Mouse (Mus musculus): ENCODE measurements around the gene Ap4b1. TPM values are rescaled to one million over a fixed set of nuclear protein-coding genes. Genes with fewer than 3 reads are reported as not detected.
"Not testable (repeated sequence)": the region's sequence is repeated elsewhere in the genome, so short reads cannot be mapped to it uniquely, and the experiment has no call there.

Ap4b1 gene
- total RNA-seq, 1 experiment from 2014 or later = 48.4 TPM

- no peak for ATAC-seq (ENCODE audit: extremely low read depth, insufficient number of reproducible peaks, low FRiP score, poor library complexity, severe bottlenecking)
Measured at GRCm38 (mm10) chr3:103792566-103792965, 16.8 kb upstream of the Ap4b1 start.

DNA sequence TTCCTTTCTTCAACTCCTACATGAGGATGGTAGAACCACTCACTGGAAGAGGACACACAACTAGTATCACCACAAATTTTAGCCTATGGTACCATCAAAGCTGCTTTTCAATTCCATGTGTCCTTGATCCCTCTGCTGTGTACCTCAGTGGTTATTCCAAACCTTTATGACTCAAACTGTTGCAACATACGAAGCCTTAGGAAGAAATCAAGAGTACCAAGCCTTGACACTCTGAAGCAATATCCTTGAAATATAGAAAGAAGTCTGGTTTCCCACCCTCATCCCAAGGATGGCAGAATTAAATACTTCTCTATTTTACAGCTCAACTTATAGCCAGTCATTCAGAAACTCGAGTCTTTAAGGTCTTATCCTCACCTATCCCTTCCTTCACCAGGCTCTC lies 12.9 kb upstream of the Ap4b1 start:
- no peak for ATAC-seq (ENCODE audit: extremely low read depth, insufficient number of reproducible peaks, low FRiP score, poor library complexity, severe bottlenecking)

DNA sequence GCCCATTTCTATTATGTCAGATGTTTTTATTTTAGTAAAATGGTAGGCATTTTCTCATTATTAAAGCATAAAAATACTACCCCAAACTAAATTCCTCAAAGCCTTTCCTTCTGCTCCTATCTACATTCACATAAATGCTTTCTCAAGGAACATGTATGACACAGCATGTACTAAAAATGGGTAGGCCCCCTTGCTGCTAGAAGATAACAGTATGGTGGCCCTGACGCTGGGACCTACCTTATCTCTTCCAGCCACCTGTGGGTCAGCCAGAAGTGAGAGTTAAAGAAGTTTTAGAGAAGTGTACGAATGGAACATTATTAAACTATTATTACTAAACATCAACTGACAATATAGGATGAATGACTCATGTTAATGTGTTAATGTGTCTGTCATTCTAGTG lies 9.8 kb upstream of the Ap4b1 start:
- ATAC-seq (ENCODE audit: extremely low read depth, insufficient number of reproducible peaks, low FRiP score, poor library complexity, severe bottlenecking) = no peak

DNA sequence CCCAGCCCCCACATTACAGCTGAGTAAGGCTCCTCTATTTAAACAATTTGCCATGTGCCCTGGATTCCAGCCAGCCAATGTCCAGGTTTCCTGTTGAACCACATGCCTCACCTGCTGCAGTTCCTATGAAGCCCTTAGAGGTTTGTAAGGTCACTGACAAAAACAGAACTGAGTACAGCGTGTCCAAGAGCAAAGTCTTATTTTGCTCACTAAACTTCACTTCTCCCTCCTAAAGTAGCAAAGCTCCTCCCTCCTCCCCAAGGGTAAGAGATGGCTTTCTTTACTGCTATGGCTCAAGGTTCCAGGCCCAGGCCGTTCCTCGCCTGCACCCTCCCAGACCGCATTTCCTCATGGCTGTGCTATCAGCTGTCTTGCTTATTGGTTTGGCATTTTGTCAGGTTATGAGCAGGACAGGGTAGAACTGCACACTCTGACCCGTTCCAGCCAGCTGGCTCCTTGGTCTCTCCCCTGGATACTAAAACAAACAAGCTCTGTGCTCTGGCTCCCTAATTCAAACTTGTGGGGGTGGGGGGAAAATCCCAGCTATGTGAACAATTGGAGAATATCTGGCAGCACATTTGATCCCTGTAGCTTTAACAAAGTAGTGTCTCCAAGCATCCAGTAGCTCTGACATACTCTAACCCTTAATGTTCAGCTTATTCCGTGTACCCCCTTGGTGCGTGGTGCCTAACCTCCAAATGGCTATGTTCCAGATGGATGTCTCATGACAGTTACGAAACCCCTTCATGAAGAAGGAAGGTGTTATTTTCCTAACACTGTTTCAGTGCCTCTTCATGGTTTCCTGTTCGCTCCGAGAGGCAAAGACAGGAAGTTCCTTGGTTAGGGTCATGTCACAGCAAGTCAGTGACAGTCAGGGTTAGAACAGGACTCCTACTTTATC lies 7.4 kb upstream of the Ap4b1 start:
- ATAC-seq (ENCODE audit: extremely low read depth, insufficient number of reproducible peaks, low FRiP score, poor library complexity, severe bottlenecking) = peak; percentile 67

GRCm38 (mm10) chr3:103802861-103803260 lies 6.5 kb upstream of the Ap4b1 start:
- no peak for ATAC-seq (ENCODE audit: extremely low read depth, insufficient number of reproducible peaks, low FRiP score, poor library complexity, severe bottlenecking)

DNA sequence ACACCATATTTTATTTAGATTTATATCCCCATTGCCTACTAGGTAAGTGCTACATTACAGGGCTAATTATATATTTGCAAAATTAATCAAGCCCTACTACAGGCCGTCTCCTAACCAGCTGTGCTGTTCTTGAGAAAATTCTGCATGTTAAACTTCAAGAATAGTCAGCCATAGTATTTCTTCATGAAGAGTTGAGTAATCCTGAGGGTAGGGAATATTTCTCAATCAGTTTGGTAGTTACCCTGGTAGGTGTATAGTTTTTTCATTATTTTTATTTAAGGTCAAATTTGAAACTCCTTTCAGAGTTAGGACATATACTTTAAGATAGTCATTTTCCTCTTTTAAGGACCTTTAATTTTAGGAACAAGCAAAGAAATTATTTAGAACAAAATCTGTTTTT lies 3.6 kb upstream of the Ap4b1 start:
- no peak for ATAC-seq (ENCODE audit: extremely low read depth, insufficient number of reproducible peaks, low FRiP score, poor library complexity, severe bottlenecking)

DNA sequence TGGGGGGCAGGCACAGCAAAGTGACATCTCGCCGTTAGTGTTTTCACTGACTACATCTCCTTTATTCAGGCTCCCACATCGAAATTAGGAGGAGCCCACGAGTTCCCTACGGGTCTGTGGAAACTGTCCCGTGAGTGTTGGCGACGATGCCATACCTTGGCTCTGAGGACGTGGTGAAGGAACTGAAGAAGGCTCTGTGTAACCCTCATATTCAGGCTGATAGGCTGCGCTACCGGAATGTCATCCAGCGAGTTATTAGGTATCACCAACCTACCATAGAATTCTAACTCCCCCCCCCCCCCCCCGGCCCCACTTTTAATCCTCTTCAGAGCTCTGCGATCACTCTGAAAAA lies 455 bp downstream of the Ap4b1 start:
- peak; percentile 13; the same call in 1 of the 2 replicates for ATAC-seq (ENCODE audit: extremely low read depth, insufficient number of reproducible peaks, low FRiP score, poor library complexity, severe bottlenecking)

DNA sequence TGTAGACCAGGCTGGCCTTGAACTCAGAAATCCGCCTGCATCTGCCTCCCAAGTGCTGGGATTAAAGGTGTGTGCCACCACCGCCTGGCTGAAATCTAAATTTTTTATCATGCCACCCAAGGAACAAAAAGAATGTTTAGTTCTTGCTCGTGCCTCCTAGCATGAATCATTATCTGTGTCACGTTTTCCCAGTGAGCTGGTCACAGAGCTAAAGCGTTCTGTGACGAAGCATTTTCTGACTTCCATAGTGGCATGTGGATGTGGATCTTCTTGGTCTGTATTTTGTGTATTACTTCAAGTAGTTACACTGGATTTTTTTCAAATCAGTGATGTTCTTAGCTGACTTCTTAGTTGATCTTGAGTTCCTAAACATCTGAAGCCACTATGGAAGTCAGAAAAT lies 1.6 kb downstream of the Ap4b1 start:
- no peak for ATAC-seq (ENCODE audit: extremely low read depth, insufficient number of reproducible peaks, low FRiP score, poor library complexity, severe bottlenecking)

DNA sequence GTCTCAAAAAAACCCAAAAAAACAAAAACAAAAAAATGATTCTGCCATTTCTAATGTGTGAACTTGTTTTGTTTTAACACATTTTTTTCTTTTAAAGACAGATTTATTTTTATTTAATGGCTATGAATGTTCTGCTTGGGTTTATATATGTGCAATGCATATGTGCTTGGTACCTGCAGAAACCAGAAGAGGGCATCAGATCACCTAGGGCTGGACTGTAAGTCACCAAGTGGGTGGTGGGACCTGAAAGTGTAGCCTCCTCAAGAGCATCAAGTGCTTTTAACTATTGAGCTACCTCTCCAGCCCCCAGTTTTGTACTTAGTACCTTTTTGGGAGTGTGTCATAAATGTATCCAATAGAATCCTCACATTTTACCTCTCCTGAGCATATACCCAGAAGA lies 18.2 kb downstream of the Ap4b1 start:
- ATAC-seq (ENCODE audit: extremely low read depth, insufficient number of reproducible peaks, low FRiP score, poor library complexity, severe bottlenecking) = no peak

GRCm38 (mm10) chr3:103829036-103829435 lies 19.7 kb downstream of the Ap4b1 start:
- no peak for ATAC-seq (ENCODE audit: extremely low read depth, insufficient number of reproducible peaks, low FRiP score, poor library complexity, severe bottlenecking)

DNA sequence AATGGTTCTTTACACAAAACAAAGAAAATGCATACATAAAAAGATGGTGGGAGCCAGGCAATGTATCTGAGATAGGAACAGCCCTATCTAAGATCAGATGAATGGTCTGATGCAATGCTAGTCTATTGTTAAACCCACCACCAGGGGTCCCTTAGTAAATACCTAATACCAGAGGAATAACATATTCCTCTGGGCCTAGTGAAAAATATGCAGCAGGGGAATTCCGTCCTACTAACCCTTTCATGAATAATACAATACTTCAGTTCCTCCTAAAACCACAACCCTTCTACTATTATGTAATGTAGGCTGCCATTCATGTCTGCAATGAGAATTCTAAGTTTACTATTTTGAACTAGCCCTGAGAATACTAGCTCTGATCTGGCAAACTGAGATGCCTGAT lies 21.4 kb downstream of the Ap4b1 start:
- ATAC-seq (ENCODE audit: extremely low read depth, insufficient number of reproducible peaks, low FRiP score, poor library complexity, severe bottlenecking) = not testable (repeated sequence)

DNA sequence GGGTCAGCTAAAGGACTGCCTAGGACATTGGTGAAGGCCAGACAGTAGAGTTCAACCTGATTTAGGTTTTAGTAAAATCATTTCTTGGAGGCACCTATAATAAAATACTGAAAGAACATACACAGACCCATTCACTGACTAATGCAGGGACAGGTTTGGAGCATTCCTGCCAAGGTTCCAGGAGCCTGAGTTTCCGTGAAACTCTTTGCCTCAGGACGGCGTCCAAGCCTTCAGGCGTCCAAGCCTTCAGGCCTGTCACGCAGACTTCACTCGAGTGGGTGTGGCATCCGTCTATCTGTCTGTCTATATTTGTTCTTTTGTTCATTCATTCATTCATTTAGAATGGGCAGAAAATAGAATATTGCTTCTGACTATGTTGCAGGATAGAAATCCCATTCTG lies 21.8 kb downstream of the Ap4b1 start:
- ATAC-seq (ENCODE audit: extremely low read depth, insufficient number of reproducible peaks, low FRiP score, poor library complexity, severe bottlenecking) = no peak

- ATAC-seq (ENCODE audit: extremely low read depth, insufficient number of reproducible peaks, low FRiP score, poor library complexity, severe bottlenecking) = no peak
Measured at GRCm38 (mm10) chr3:103832426-103832825, 23.1 kb downstream of the Ap4b1 start, which contains the start of gene Bcl2l15. Bcl2l15 (plus strand) TSS chr3:103832601.

DNA sequence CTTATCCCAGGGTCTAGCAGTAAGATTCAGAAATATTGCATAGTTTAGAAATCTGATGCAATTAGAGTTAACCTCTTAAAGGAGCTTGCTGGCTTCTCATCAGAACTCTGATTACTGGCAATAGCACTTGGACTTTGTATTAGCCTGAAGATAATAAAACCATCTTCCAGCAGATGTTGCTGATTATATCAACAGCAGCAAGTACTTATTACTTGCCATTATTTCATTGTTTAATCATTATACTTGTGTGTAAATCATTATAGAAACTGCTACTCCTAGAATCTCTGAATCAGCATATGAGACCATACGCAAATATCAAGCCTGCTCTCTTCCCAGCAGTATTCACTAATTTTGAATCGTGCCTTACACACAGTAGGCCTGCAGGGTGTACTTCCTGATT lies 24.7 kb downstream of the Ap4b1 start:
- ATAC-seq (ENCODE audit: extremely low read depth, insufficient number of reproducible peaks, low FRiP score, poor library complexity, severe bottlenecking) = no peak

- ATAC-seq (ENCODE audit: extremely low read depth, insufficient number of reproducible peaks, low FRiP score, poor library complexity, severe bottlenecking) = no peak
Measured at GRCm38 (mm10) chr3:103835272-103835950, 26.1 kb downstream of the Ap4b1 start.

GRCm38 (mm10) chr3:103835951-103836310 lies 26.6 kb downstream of the Ap4b1 start:
- ATAC-seq (ENCODE audit: extremely low read depth, insufficient number of reproducible peaks, low FRiP score, poor library complexity, severe bottlenecking) = peak; percentile 56; the same call in 1 of the 2 replicates

DNA sequence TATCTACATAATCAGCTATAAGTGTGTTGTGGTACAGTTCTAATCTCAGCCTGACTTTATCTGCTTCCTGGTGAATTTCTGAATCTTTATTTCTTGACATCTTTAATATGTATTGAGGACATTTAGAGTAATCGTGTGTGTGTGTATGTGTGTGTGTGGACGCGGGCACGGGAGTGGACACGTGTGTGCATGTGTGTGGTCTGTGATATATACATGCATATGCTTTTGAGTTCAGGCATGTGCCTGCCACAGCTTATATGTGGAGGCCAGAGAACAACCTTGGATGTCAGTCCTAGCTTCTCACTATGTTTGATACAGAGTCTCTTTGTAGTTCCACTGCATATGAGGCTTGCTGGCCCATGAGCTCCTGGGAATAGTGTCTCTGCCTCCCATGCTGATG lies 27.1 kb downstream of the Ap4b1 start:
- ATAC-seq (ENCODE audit: extremely low read depth, insufficient number of reproducible peaks, low FRiP score, poor library complexity, severe bottlenecking) = no peak

GRCm38 (mm10) chr3:103839711-103840110 lies 30.4 kb downstream of the Ap4b1 start:
- no peak for ATAC-seq (ENCODE audit: extremely low read depth, insufficient number of reproducible peaks, low FRiP score, poor library complexity, severe bottlenecking)

- not testable (repeated sequence) for ATAC-seq (ENCODE audit: extremely low read depth, insufficient number of reproducible peaks, low FRiP score, poor library complexity, severe bottlenecking)
Measured at GRCm38 (mm10) chr3:103840195-103840594, 30.9 kb downstream of the Ap4b1 start.

DNA sequence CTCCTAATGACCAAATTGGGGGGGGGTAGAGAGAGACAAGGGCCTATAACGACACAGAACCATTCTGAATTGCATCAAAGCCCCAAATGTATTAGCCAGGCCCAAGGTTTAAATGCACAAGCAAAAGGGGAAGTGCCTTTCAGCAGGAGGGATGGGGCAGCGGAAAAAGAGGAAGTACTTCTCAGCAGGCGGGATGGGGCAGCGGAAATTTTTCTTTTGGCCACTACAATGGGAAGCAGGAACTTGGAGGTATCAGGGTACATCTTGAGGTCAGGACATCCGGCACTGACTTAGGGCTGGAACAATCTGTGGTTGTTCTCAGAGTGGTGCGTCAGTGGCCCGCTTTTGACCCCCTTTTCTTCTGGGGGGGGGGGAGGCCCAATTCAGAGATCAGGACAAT lies 31.6 kb downstream of the Ap4b1 start:
- ATAC-seq (ENCODE audit: extremely low read depth, insufficient number of reproducible peaks, low FRiP score, poor library complexity, severe bottlenecking) = not testable (repeated sequence)

Measured in neutrophil, adult 5-6 weeks (primary cell).